Mouse (Mus musculus) limb, embryonic 11.5 days (tissue): ENCODE measurements around the gene Hist1h1c. TPM values are rescaled to one million over a fixed set of nuclear protein-coding genes. Genes with fewer than 3 reads are reported as not detected.
"Not testable (repeated sequence)": the region's sequence is repeated elsewhere in the genome, so short reads cannot be mapped to it uniquely, and the experiment has no call there.

Source experiments
- ATAC-seq: fragments of 200-750 bp; cut with Nextera tagmentation; 2 replicates; pipeline ENCODE4 v1.8.0; 2017; ENCODE audit warnings: low read depth; ENCODE audit not compliant: insufficient number of reproducible peaks, low FRiP score, low TSS enrichment
- DNase-seq: peaks from one replicate; pipeline ENCODE4 v3.0.0-alpha.2; 2015; ENCODE audit warnings: low spot score
- H3K27ac ChIP-seq: fragments of 300-500 bp; sonication (generic); replicated peaks from 2 replicates; pipeline ENCODE4 v1.5.1; 2014; ENCODE audit warnings: low read depth, mild to moderate bottlenecking, low read length
- H3K27me3 ChIP-seq: fragments of 300-500 bp; sonication (generic); 2 replicates; pipeline ENCODE4 v1.6.1; 2014; ENCODE audit warnings: mild to moderate bottlenecking, low read length, mixed read lengths; ENCODE audit not compliant: control insufficient read depth, insufficient read depth
- H3K36me3 ChIP-seq: fragments of 300-500 bp; sonication (generic); 2 replicates; pipeline ENCODE4 v1.6.1; 2014; ENCODE audit warnings: mild to moderate bottlenecking, low read length, moderate library complexity, mixed read lengths; ENCODE audit not compliant: control insufficient read depth, insufficient read depth
- H3K4me1 ChIP-seq: fragments of 300-500 bp; sonication (generic); 2 replicates; pipeline ENCODE4 v1.6.1; 2014; ENCODE audit warnings: low read length, mixed read lengths; ENCODE audit not compliant: control insufficient read depth, insufficient read depth
- H3K4me2 ChIP-seq: fragments of 300-500 bp; sonication (generic); 2 replicates; pipeline ENCODE4 v1.6.1; 2014; ENCODE audit warnings: low read depth, mild to moderate bottlenecking, moderate library complexity; ENCODE audit not compliant: severe bottlenecking
- H3K4me3 ChIP-seq: fragments of 300-500 bp; sonication (generic); 2 replicates; pipeline ENCODE4 v1.5.1; 2014; ENCODE audit warnings: low read depth, low read length
- H3K9ac ChIP-seq: fragments of 300-500 bp; sonication (generic); 2 replicates; pipeline ENCODE4 v1.6.1; 2014; ENCODE audit warnings: mild to moderate bottlenecking, low read length
- H3K9me3 ChIP-seq: fragments of 300-500 bp; sonication (generic); 2 replicates; pipeline ENCODE4 v1.6.1; 2016; ENCODE audit warnings: low read length; ENCODE audit not compliant: control insufficient read depth
- WGBS: fragments of 180-500 bp; shearing (Covaris S2); extraction: QIAGEN DNeasy Blood & Tissue Kit; methylation state at CpG from one replicate; pipeline ENCODE4 v1.1.7; 2014; 5-methylcytosine and 5-hydroxymethylcytosine counted together
- polyA plus RNA-seq: library from polyadenylated mRNA; unstranded; fragments of >200 nt; fragmentation: Nextera tagmentation; extraction: Ambion mirVana; gene quantifications from 2 replicates; pipeline ENCODE4 v1.2.1, GENCODE M21; 2014

Hist1h1c gene
- polyA plus RNA-seq, 1 experiment from 2014 or later: 16.6 TPM

- Histone ChIP-seq H3K4me3 (no peak overlapping the region), H3K4me1 (peaks cover 6% of the 10 kb centered on the region), H3K4me2 (no peak overlapping the region), H3K9me3 (no peaks in the 10 kb centered on the region), H3K27me3 (no peaks in the 10 kb centered on the region), H3K27ac (no peak overlapping the region), H3K36me3 (no peaks in the 10 kb centered on the region), H3K9ac (no peak overlapping the region)
- WGBS: 80% methylated on average over 1 of the region's 1 CpGs
- ATAC-seq (no peak), DNase-seq (no peak)
Measured at GRCm38 (mm10) chr13:23765172-23765513, 26.5 kb downstream of the Hist1h1c start.

DNA sequence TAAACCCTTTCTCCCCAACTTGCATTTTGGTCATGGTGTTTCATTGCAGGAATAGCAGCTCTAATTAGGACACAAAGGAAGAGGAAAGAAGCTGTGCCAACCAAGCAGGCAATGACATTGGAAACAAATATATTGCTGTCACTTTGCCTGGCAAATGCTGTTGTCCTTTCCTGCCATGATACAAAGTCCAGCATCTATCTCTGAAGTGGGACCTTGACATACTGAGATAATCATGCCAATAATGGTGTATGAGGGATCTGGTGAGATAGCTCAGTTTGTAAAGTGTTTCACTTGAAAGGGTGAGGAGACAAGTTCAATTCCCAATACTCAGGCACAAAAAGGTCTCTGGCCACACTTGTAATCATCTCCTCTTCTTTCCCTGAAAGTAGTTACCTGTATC lies 28.2 kb downstream of the Hist1h1c start:
- Histone ChIP-seq H3K27ac (no peak overlapping the region), H3K27me3 (no peaks in the 10 kb centered on the region), H3K9ac (no peak overlapping the region), H3K4me3 (no peak overlapping the region), H3K9me3 (no peaks in the 10 kb centered on the region), H3K36me3 (no peaks in the 10 kb centered on the region), H3K4me1 (peaks cover 6% of the 10 kb centered on the region), H3K4me2 (no peak overlapping the region)
- ATAC-seq (no peak), DNase-seq (no peak)

DNA sequence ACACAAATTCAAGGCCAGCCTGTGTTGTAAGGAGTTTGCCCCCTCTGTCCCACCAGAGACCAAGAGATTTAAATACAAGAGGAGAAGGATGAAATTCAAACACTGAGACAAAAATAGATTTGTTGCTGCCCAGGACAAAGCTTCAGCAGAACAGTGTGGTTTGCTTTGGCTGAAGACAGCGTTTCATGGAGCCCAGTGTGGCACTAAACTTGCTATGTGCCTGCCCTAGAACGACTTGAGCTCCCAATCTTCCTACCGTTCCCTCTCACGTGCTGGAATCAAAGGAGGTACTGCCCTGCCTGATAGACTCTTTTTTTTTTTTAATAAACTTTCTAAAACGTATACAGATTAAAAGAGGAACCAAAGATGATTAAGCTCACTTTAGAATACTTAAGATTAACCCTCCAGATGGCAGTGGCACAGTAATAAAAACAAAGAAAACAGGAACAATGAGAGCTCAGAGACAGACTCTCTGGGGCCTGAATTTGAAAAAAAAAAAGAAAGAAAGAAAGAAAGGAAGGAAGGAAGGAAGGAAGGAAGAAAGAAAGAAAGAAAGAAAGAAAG lies 30.3 kb downstream of the Hist1h1c start:
- Histone ChIP-seq H3K36me3 (no peaks in the 10 kb centered on the region), H3K4me2 (no peak overlapping the region), H3K4me1 (peaks cover 6% of the 10 kb centered on the region), H3K9me3 (no peaks in the 10 kb centered on the region), H3K4me3 (no peak overlapping the region), H3K9ac (no peak overlapping the region), H3K27me3 (no peaks in the 10 kb centered on the region), H3K27ac (no peak overlapping the region)
- ATAC-seq (no peak), DNase-seq (no peak)
- 62% methylated on average over 5 of the region's 5 CpGs for WGBS

DNA sequence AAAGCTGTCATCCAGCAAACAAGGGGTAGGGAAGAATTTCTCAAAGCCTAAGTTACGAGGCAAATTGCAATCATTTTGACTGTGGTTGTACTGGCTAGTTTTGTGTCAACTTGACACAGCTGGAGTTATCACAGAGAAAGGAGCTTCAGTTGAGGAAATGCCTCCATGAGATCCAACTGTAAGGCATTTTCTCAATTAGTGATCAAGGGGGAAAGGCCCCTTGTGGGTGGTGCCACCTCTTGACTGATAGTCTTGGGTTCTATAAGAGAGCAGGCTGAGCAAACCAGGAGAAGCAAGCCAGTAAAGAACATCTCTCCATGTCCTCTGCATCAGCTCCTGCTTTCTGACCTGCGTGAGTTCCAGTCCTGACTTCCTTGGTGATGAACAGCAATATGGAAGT lies 31.0 kb downstream of the Hist1h1c start, which contains the start of gene Trim38:
TSS of gene Trim38 (plus strand) at position 301 of the 400 bp plus-strand sequence.
- H3K36me3 ChIP-seq, H3K27ac ChIP-seq, DNase-seq, H3K4me2 ChIP-seq, H3K9me3 ChIP-seq, H3K9ac ChIP-seq, H3K4me3 ChIP-seq, ATAC-seq, H3K27me3 ChIP-seq, H3K4me1 ChIP-seq: not testable (repeated sequence)
- 84% methylated on average over 2 of the region's 2 CpGs for WGBS

DNA sequence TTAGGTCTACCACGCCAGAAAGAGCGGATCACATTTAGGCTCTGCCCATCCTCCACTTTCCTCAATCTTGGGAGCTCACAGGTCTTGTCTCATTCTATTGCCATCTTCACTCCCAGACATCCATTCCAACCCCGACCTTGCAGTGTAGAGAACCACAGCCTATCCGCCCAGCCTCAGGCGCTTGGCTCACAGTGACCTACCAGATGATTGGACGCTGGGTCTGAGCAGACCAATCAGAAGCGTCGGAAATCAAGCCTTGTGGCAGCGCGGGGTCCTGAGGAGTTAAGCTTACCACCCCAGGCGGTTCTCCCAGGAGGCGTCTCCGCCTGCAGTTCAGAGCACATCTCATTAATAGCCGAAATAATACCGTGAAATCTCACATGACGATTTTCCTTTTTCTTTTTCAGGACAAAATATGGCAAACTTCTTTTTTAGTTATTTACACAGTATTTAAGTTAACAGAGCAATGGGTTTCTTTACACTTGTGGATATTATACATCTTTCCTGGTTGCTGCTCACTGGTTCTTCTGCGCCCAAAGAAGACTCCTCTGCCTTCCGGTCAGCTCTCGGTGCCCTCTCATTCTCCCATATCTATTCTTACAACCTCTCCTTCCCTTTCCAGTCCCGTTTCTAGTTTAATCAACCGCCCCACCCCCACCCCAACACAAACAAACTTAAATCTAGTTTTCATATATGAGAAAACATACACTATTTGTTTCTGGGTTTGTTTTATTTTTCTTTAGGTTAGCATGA lies 34.1 kb downstream of the Hist1h1c start:
- H3K36me3 ChIP-seq: no peaks in the 10 kb centered on the region
- no peak overlapping the region for H3K27ac ChIP-seq
- DNase-seq (peak; percentile 68), ATAC-seq (peak; percentile 91)
- H3K9me3 ChIP-seq: no peaks in the 10 kb centered on the region
- H3K4me1 ChIP-seq: no peaks in the 10 kb centered on the region
- H3K9ac ChIP-seq: no peak overlapping the region
- no peak overlapping the region for H3K4me3 ChIP-seq
- H3K4me2 ChIP-seq: peak overlapping the region; percentile 24
- 23% methylated on average over 21 of the region's 21 CpGs for WGBS
- no peaks in the 10 kb centered on the region for H3K27me3 ChIP-seq

GRCm38 (mm10) chr13:23778339-23778738 lies 39.7 kb downstream of the Hist1h1c start:
- Histone ChIP-seq H3K4me3 (no peak overlapping the region), H3K27me3 (no peaks in the 10 kb centered on the region), H3K4me1 (no peaks in the 10 kb centered on the region), H3K9me3 (no peaks in the 10 kb centered on the region), H3K9ac (no peak overlapping the region), H3K4me2 (no peak overlapping the region), H3K27ac (no peak overlapping the region), H3K36me3 (no peaks in the 10 kb centered on the region)
- no peak for DNase-seq
- 93% methylated on average over 7 of the region's 7 CpGs for WGBS
- no peak for ATAC-seq

- no peak overlapping the region for H3K27ac ChIP-seq
- ATAC-seq: no peak
- no peaks in the 10 kb centered on the region for H3K27me3 ChIP-seq
- no peak overlapping the region for H3K4me2 ChIP-seq
- 76% methylated on average over 4 of the region's 4 CpGs for WGBS
- no peaks in the 10 kb centered on the region for H3K36me3 ChIP-seq
- H3K4me1 ChIP-seq: no peaks in the 10 kb centered on the region
- no peak overlapping the region for H3K9ac ChIP-seq
- DNase-seq: no peak
- H3K9me3 ChIP-seq: no peaks in the 10 kb centered on the region
- H3K4me3 ChIP-seq: no peak overlapping the region
Measured at GRCm38 (mm10) chr13:23779025-23779424, 40.4 kb downstream of the Hist1h1c start.
